ENCODE assay signal across 15 mouse cellular contexts in genomic region chr9:63682301-63682700, GRCm38 (mm10).
DNase-seq lines count a peak whose midpoint lies in the region; ATAC-seq lines count a peak whose summit lies in the region.
"Had no signal": no experiment of that assay in that cellular context is flagged by ENCODE, and none has a peak within 500 bp of the region (broad histone marks: within the 10 kb centered on the region; RNA-seq: fewer than 3 reads in every experiment).

No protein-coding gene starts in this region.

- peak; percentile 54 for DNase-seq in gastrocnemius, postnatal 10 days
- DNase-seq in gastrocnemius, postnatal 25 days: no peak
- DNase-seq in kidney, postnatal 4 days: peak; percentile 56 to 67
- DNase-seq in kidney, postnatal 25 days: no peak
- DNase-seq in 416B (ENCODE audit: low read depth): peak; percentile 49
- DNase-seq in layer of hippocampus, adult 11-12 months (ENCODE audit: low spot score): no peak
- no peak for DNase-seq in right cerebral cortex, postnatal 4 days
- DNase-seq: adrenal gland, postnatal 36 days; cerebellum, postnatal 25 days; heart, adult 2 months; kidney, adult 2 months had no signal

- no peak overlapping the region for H3K27ac ChIP-seq in intestine, embryonic 16.5 days (ENCODE audit: low read length)
- H3K27ac ChIP-seq: forebrain, embryonic 13.5 days; heart, adult 2 months; hindbrain, embryonic 12.5 days; limb, embryonic 12.5 days had no signal

- H3K9ac ChIP-seq in intestine, embryonic 16.5 days (ENCODE audit: low read depth, low read length): no peak overlapping the region
- H3K9ac ChIP-seq: forebrain, embryonic 13.5 days; hindbrain, embryonic 12.5 days; limb, embryonic 12.5 days had no signal

- 54% methylated on average over 9 of the region's 9 CpGs for WGBS in intestine, embryonic 16.5 days

- H3K4me2 ChIP-seq in intestine, embryonic 16.5 days (ENCODE audit: low read depth, low read length): no peak overlapping the region
- H3K4me2 ChIP-seq: forebrain, embryonic 13.5 days; hindbrain, embryonic 12.5 days; limb, embryonic 12.5 days had no signal

- H3K36me3 ChIP-seq in intestine, embryonic 16.5 days (ENCODE audit: control insufficient read depth, insufficient read depth, low read length): no peaks in the 10 kb centered on the region
- H3K36me3 ChIP-seq: hindbrain, embryonic 12.5 days had no signal

- 0 out of 2 replicates have a peak, but pooled peaks have one; percentile 46 for ATAC-seq in intestine, embryonic 16.5 days
- ATAC-seq: forebrain, embryonic 13.5 days had no signal

- no peak overlapping the region for H3K4me3 ChIP-seq in intestine, embryonic 16.5 days (ENCODE audit: low read length)
- H3K4me3 ChIP-seq: forebrain, embryonic 13.5 days; heart, adult 2 months; hindbrain, embryonic 12.5 days; limb, embryonic 12.5 days had no signal

- no peaks in the 10 kb centered on the region for H3K9me3 ChIP-seq in intestine, embryonic 16.5 days (ENCODE audit: control insufficient read depth, low read length)
- H3K9me3 ChIP-seq: hindbrain, embryonic 12.5 days had no signal

- peaks cover 20% of the 10 kb centered on the region for H3K4me1 ChIP-seq in intestine, embryonic 16.5 days (ENCODE audit: control insufficient read depth, insufficient read depth, low read length)
- H3K4me1 ChIP-seq: forebrain, embryonic 13.5 days had no signal

- H3K27me3 ChIP-seq in intestine, embryonic 16.5 days (replicated peaks; ENCODE audit: control insufficient read depth, insufficient read depth, low read length): no peaks in the 10 kb centered on the region
- H3K27me3 ChIP-seq: forebrain, embryonic 13.5 days; hindbrain, embryonic 12.5 days; limb, embryonic 12.5 days had no signal

Comparison
In these comparisons a context has a peak if more than half of its experiments do, and no peak if none do; other contexts are left out.
1. DNase-seq: peak in gastrocnemius, postnatal 10 days (single experiment), kidney, postnatal 4 days (2 of 2) and 416B (single experiment); none in gastrocnemius, postnatal 25 days (single experiment), kidney, postnatal 25 days (0 of 2), layer of hippocampus, adult 11-12 months (single experiment) and right cerebral cortex, postnatal 4 days (single experiment).